ENCODE assay signal across 8 mouse cellular contexts in the genomic region with DNA sequence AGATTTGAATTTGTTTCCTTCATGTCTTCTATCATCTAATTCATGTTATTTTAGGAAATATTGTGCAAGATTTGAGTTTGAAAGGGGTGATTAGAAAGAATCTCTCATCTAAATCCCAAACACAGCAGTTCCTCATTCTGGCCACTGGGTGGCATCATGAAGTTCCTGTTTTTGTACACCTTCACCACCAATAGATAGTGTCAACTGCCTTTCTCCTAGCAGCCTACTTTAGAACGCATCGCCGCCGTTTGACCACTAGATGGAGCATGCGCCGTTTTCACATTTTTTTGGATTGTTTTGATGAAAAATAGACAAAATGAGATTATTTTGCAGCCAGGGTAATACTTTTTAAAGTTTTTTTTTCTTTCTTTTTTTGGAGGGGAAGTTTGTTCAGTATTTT.
DNase-seq lines count a peak whose midpoint lies in the region; ATAC-seq and TF ChIP-seq lines count a peak whose summit lies in the region.

No protein-coding gene starts in this region.

- H3K4me2 ChIP-seq in heart, postnatal 0 days (ENCODE audit: low read depth, low read length): no peak overlapping the region
- H3K4me2 ChIP-seq in liver, postnatal 0 days (ENCODE audit: low read depth, low read length): no peak overlapping the region

- no peak for TF ChIP-seq EP300 in heart, postnatal 0 days (IDR thresholded peaks at IDR 0.05; ENCODE audit: low read depth)
- no peak for TF ChIP-seq EP300 in liver, postnatal 0 days (IDR thresholded peaks at IDR 0.05; ENCODE audit: low read depth)

- H3K4me3 ChIP-seq in heart, postnatal 0 days (ENCODE audit: low read depth, low read length): no peak overlapping the region
- no peak overlapping the region for H3K4me3 ChIP-seq in liver, postnatal 0 days (ENCODE audit: low read depth, low read length)

- no peaks in the 10 kb centered on the region for H3K4me1 ChIP-seq in heart, postnatal 0 days (ENCODE audit: control insufficient read depth, insufficient read depth)
- no peaks in the 10 kb centered on the region for H3K4me1 ChIP-seq in liver, postnatal 0 days (ENCODE audit: insufficient read depth)

- ATAC-seq in heart, postnatal 0 days (ENCODE audit: insufficient read depth, low read depth): peak; percentile 55; the same call in 1 of the 2 replicates
- ATAC-seq in liver, postnatal 0 days: peak; percentile 75
- ATAC-seq in neutrophil, adult 5-6 weeks (ENCODE audit: extremely low read depth, insufficient number of reproducible peaks, low FRiP score, poor library complexity, severe bottlenecking): peak; percentile 100

- TF ChIP-seq CTCF in heart, postnatal 0 days (IDR thresholded peaks at IDR 0.05; ENCODE audit: low read depth): peak; percentile 82
- peak; percentile 93 for TF ChIP-seq CTCF in liver, postnatal 0 days (IDR thresholded peaks at IDR 0.05; ENCODE audit: low read depth)

- DNase-seq in CD4-positive, CD25-positive, alpha-beta regulatory T cell, adult 2 months (ENCODE audit: low read depth, low spot score): peak; percentile 87
- peak; percentile 68 for DNase-seq in adrenal gland, postnatal 14 days
- peak; percentile 58 for DNase-seq in embryo, embryonic 9.5 days (ENCODE audit: extremely low spot score)
- peak; percentile 76 for DNase-seq in heart, postnatal 0 days (ENCODE audit: low spot score)
- DNase-seq in kidney, postnatal 25 days: peak; percentile 55 to 64
- peak; percentile 59 for DNase-seq in liver, postnatal 0 days
- peak; percentile 45 for DNase-seq in testis, postnatal 14 days (ENCODE audit: low spot score)

- 2% methylated on average over 6 of the region's 6 CpGs for WGBS in heart, postnatal 0 days
- WGBS in liver, postnatal 0 days (ENCODE audit: insufficient replicate concordance): 2% methylated on average over 6 of the region's 6 CpGs

- H3K27ac ChIP-seq in heart, postnatal 0 days (ENCODE audit: low read depth): no peak overlapping the region
- no peak overlapping the region for H3K27ac ChIP-seq in liver, postnatal 0 days (ENCODE audit: low read depth)

- no peaks in the 10 kb centered on the region for H3K27me3 ChIP-seq in heart, postnatal 0 days (ENCODE audit: control insufficient read depth, insufficient read depth, low read length)
- H3K27me3 ChIP-seq in liver, postnatal 0 days (ENCODE audit: insufficient read depth, low read length): no peaks in the 10 kb centered on the region

- H3K9me3 ChIP-seq in heart, postnatal 0 days (replicated peaks; ENCODE audit: control insufficient read depth, low read length): no peaks in the 10 kb centered on the region
- no peaks in the 10 kb centered on the region for H3K9me3 ChIP-seq in liver, postnatal 0 days (ENCODE audit: low read length)

- no peak overlapping the region for H3K9ac ChIP-seq in heart, postnatal 0 days (replicated peaks; ENCODE audit: low read depth, low read length)
- no peak overlapping the region for H3K9ac ChIP-seq in liver, postnatal 0 days (replicated peaks)

- no peaks in the 10 kb centered on the region for H3K36me3 ChIP-seq in heart, postnatal 0 days (replicated peaks; ENCODE audit: control insufficient read depth, insufficient read depth, low read length)
- H3K36me3 ChIP-seq in liver, postnatal 0 days (replicated peaks; ENCODE audit: insufficient read depth, low read length): 0 out of 2 replicates have a peak, but pooled peaks cover 2% of the 10 kb centered on the region
